Mouse (Mus musculus): ENCODE data around the gene Mrpl14. TPM values are rescaled to one million over a fixed set of nuclear protein-coding genes. Genes with fewer than 3 reads are reported as not detected.

Gene Mrpl14
- polyA plus RNA-seq, 1 experiment from 2014 or later: 169 TPM

DNA sequence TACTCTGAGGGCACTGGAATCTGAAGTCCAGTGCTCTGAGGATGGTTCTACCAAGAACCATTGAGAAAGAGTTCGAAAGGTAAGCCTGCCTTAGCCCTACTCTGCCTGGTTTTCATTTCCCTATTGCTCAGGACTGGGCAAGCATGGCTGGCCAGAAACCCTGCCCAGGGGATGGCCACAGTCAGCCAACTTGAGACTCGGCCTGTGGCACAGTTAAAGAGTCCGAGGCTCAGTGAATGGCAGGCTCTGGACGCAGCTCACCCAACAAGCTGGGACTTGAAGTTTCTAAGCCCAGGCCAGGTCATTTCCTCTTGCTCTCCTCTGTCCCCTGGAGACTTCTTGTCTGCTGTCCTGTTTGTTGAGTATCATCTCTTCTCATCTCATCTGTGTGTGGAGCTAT lies 44.6 kb downstream of the Mrpl14 start:
- Histone ChIP-seq H3K4me3 (no peak overlapping the region), H3K4me1 (peaks cover 33% of the 10 kb centered on the region), H3K27ac (no peak overlapping the region), H3K9me3 (no peaks in the 10 kb centered on the region), H3K4me2 (no peak overlapping the region), H3K36me3 (no peaks in the 10 kb centered on the region), H3K9ac (no peak overlapping the region), H3K27me3 (peaks cover 20% of the 10 kb centered on the region)
- WGBS: 83% methylated on average over 4 of the region's 4 CpGs
- ATAC-seq (ENCODE audit: borderline replicate concordance, extremely low read depth, low FRiP score, low TSS enrichment): no peak

GRCm38 (mm10) chr17:45731172-45731864 lies 45.2 kb downstream of the Mrpl14 start:
- Histone ChIP-seq H3K4me3 (no peak overlapping the region), H3K27ac (no peak overlapping the region), H3K9ac (no peak overlapping the region), H3K27me3 (peaks cover 20% of the 10 kb centered on the region), H3K9me3 (no peaks in the 10 kb centered on the region), H3K4me2 (no peak overlapping the region), H3K4me1 (peaks cover 33% of the 10 kb centered on the region), H3K36me3 (no peaks in the 10 kb centered on the region)
- no peak for ATAC-seq (ENCODE audit: borderline replicate concordance, extremely low read depth, low FRiP score, low TSS enrichment)
- WGBS: 18% methylated on average over 9 of the region's 9 CpGs

GRCm38 (mm10) chr17:45733038-45733734 lies 47.1 kb downstream of the Mrpl14 start:
- Histone ChIP-seq H3K27ac (0 out of 2 replicates have a peak overlapping the region, but pooled peaks have one; percentile 2), H3K4me3 (peak overlapping the region; percentile 37), H3K27me3 (peaks cover 20% of the 10 kb centered on the region), H3K4me1 (peaks cover 39% of the 10 kb centered on the region), H3K9me3 (no peaks in the 10 kb centered on the region), H3K4me2 (peak overlapping the region; percentile 84), H3K36me3 (no peaks in the 10 kb centered on the region), H3K9ac (0 out of 2 replicates have a peak overlapping the region, but pooled peaks have one; percentile 41)
- ATAC-seq (ENCODE audit: borderline replicate concordance, extremely low read depth, low FRiP score, low TSS enrichment): no peak
- 67% methylated on average over 19 of the region's 19 CpGs for whole genome bisulfite sequencing

- Histone ChIP-seq H3K27ac (peak within 1 kb of the TSS; percentile 2; the same call in 1 of the 2 replicates), H3K9me3 (no peaks in the 10 kb centered on the region), H3K9ac (peak within 1 kb of the TSS; percentile 41), H3K4me2 (peak within 1 kb of the TSS; percentile 84), H3K27me3 (peaks cover 20% of the 10 kb centered on the region), H3K4me1 (peaks cover 39% of the 10 kb centered on the region), H3K4me3 (peak within 1 kb of the TSS; percentile 37), H3K36me3 (no peaks in the 10 kb centered on the region)
- ATAC-seq (ENCODE audit: borderline replicate concordance, extremely low read depth, low FRiP score, low TSS enrichment): peak; percentile 4; the same call in 1 of the 2 replicates
- WGBS: 2% methylated on average over 41 of the region's 41 CpGs
These were observed 47.7 kb downstream of the Mrpl14 start, which contains the start of gene 1600014C23Rik for GRCm38 (mm10) chr17:45733735-45734301. Gene 1600014C23Rik (minus strand): TSS chr17:45733844.

GRCm38 (mm10) chr17:45734333-45734732 lies 48.2 kb downstream of the Mrpl14 start:
- WGBS: 21% methylated on average over 3 of the region's 3 CpGs
- no peaks in the 10 kb centered on the region for H3K9me3 ChIP-seq
- H3K9ac ChIP-seq: peak overlapping the region; percentile 41
- peak overlapping the region; percentile 84 for H3K4me2 ChIP-seq
- ATAC-seq (ENCODE audit: borderline replicate concordance, extremely low read depth, low FRiP score, low TSS enrichment): no peak
- no peaks in the 10 kb centered on the region for H3K36me3 ChIP-seq
- H3K4me3 ChIP-seq: peak overlapping the region; percentile 37; the same call in 1 of the 2 replicates
- H3K27ac ChIP-seq: 0 out of 2 replicates have a peak overlapping the region, but pooled peaks have one; percentile 2
- peaks cover 20% of the 10 kb centered on the region for H3K27me3 ChIP-seq
- H3K4me1 ChIP-seq: peaks cover 39% of the 10 kb centered on the region

DNA sequence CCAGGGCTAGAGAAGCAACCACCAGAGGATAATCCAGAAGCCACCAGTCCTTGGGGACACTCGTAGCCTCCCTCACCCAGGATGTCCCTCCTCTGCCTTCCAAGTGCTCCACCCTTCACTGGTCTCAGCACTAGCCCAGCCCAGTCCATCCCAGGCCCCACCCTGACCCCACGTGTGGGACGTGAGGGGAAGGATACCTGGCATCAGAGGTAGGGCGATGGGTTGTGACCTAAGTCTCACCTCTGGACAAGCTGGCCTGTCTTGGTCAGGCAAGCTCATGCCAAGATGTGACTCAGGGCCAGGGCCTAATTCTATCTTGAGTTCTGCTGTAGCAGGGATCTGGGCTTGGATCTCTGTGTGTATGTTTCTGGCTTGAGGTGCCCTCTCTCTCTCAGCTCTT lies 48.8 kb downstream of the Mrpl14 start:
- peaks cover 18% of the 10 kb centered on the region for H3K27me3 ChIP-seq
- no peak overlapping the region for H3K9ac ChIP-seq
- no peak overlapping the region for H3K4me2 ChIP-seq
- no peaks in the 10 kb centered on the region for H3K36me3 ChIP-seq
- peaks cover 39% of the 10 kb centered on the region for H3K4me1 ChIP-seq
- H3K9me3 ChIP-seq: no peaks in the 10 kb centered on the region
- WGBS: 74% methylated on average over 4 of the region's 4 CpGs
- no peak for ATAC-seq (ENCODE audit: borderline replicate concordance, extremely low read depth, low FRiP score, low TSS enrichment)
- peak overlapping the region; percentile 46 for H3K27ac ChIP-seq
- H3K4me3 ChIP-seq: no peak overlapping the region

DNA sequence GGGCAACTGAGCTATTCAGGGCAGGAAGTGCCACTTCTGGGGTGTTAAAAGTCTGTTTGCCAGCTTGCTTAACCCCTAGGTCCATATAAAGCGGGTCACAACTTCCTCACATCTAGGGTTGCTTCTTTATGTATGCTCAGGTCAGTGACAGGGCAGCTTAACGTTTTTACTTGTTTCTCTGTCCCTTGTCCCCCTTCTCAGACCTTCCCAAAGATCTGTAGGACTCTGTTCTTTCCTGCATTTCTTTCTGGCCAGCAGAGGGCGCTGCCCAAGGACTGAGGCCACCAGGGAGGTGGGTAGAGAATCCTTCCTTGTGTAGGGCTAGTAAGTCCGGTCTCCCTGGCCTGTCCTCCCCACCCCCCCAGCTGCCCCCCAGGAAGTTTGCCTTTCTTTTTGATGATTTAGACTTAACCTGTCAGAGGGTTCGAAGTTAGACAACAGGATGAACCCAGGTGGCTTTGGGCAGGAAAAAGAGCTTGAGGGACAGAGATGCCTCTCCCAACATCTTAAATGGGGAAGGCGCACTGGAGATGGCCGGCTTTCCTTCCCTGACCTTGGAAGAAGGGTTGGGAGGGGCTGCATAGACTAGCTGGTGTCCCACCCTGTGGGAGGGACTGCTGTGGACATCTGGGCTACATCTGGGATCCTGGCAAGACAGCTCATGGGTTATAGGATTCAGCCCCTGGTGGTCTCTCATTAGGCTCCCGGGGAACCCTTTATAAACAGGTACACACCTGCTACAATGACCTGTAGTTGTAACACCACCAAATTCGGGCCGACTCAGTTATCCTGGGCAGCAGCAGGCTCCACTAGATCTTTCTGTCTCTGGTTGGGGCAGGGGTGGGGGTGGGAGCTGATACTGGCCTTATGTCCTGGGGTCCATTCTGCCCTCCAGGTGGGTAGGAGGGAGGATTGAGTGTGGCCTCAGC lies 49.5 kb downstream of the Mrpl14 start:
- H3K4me3 ChIP-seq: peak overlapping the region; percentile 42
- peak; percentile 46; the same call in 1 of the 2 replicates for ATAC-seq (ENCODE audit: borderline replicate concordance, extremely low read depth, low FRiP score, low TSS enrichment)
- peak overlapping the region; percentile 39 for H3K9ac ChIP-seq
- peaks cover 15% of the 10 kb centered on the region for H3K27me3 ChIP-seq
- no peaks in the 10 kb centered on the region for H3K36me3 ChIP-seq
- peaks cover 39% of the 10 kb centered on the region for H3K4me1 ChIP-seq
- peak overlapping the region; percentile 81 for H3K4me2 ChIP-seq
- 6% methylated on average over 10 of the region's 10 CpGs for WGBS
- peak overlapping the region; percentile 92 for H3K27ac ChIP-seq
- no peaks in the 10 kb centered on the region for H3K9me3 ChIP-seq

DNA sequence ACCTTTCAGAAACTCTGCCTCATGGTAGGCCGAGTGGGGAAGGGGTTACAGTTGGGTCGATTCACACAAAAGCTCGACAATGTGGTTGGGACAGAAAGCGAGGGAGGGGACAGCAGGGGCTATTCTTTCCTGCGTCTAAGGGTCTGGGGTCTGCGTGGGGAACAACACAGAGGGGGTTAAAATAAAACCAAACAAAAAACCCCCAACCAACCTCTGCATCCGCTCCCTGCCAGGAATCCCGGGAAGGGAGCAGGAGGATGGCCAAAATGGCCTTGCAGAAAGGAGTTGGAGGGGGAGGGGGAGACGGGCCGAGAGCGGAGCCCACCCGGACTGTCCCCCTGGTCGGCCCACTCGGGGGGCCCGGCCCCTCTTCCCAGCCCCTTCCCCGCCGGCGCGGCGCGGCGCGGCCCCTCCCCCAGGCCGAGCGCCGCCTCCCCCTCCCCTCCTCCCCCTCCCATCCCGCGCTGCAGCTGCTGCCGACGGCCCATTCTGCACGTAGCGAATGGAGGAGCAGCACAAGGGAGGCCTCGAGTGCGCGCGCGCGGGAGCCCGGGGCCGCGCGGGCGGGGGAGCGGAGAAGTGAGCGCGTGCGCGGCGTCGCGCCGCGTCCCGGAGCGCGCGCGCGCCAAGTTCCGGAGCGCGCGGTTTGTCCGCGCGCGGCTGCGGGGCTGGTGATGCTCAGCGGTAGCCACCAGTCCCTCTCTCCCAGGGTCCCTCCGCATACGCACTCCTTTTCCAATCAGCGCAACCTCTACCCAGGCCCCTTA lies 50.4 kb downstream of the Mrpl14 start:
- Histone ChIP-seq H3K27me3 (peaks cover 15% of the 10 kb centered on the region), H3K9ac (peak overlapping the region; percentile 57), H3K9me3 (no peaks in the 10 kb centered on the region), H3K4me2 (peak overlapping the region; percentile 81), H3K36me3 (no peaks in the 10 kb centered on the region), H3K4me1 (peaks cover 39% of the 10 kb centered on the region), H3K4me3 (peak overlapping the region; percentile 42), H3K27ac (peak overlapping the region; percentile 92)
- ATAC-seq (ENCODE audit: borderline replicate concordance, extremely low read depth, low FRiP score, low TSS enrichment): peak; percentile 65
- WGBS: under 1% methylated on average over 50 of the region's 72 CpGs

GRCm38 (mm10) chr17:45737078-45737601 lies 51.0 kb downstream of the Mrpl14 start:
- Histone ChIP-seq H3K27ac (peak overlapping the region; percentile 92), H3K27me3 (peaks cover 15% of the 10 kb centered on the region), H3K36me3 (no peaks in the 10 kb centered on the region), H3K9ac (peak overlapping the region; percentile 57), H3K4me3 (peak overlapping the region; percentile 42), H3K4me2 (peak overlapping the region; percentile 81), H3K9me3 (no peaks in the 10 kb centered on the region), H3K4me1 (peaks cover 39% of the 10 kb centered on the region)
- peak; percentile 32 for ATAC-seq (ENCODE audit: borderline replicate concordance, extremely low read depth, low FRiP score, low TSS enrichment)
- WGBS: 15% methylated on average over 10 of the region's 10 CpGs

DNA sequence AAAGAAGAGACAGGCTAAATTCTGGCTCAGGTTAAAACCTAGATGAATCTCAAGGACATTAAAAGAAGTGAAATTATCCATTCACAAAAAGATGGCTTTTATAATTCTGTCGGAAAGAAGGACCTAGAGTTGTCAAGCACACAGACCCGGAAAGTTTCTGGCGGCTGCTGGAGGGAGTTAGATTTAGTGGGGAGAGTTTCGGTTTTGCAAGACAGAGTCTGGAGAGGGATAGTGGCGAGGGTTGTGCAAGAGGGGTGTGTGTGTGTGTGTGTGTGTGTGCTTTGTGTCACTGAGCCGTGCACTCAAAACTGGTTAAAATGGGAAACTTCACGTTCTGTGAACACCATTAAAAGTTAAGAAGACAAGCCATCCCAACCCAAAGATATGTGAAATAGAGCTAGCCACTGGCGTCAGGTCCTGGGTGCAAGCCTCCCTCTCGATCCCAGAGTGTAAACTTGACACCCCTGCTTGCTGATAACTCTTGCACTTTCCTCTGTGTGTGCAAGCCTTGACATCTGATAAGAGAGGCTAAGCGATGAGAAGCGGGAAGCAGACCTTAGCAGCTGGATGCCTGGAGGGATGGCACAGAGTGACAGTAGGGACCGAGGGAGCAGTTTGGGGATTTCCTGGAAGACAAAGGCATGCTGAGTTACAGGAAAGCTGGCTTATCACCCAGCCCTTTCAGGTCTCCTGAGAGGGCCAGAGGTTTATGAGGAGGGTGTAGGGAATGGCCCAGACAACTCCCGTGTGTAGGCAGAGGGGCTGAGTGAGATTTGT lies 56.4 kb downstream of the Mrpl14 start:
- Histone ChIP-seq H3K9ac (no peak overlapping the region), H3K27me3 (no peaks in the 10 kb centered on the region), H3K4me1 (peaks cover 7% of the 10 kb centered on the region), H3K4me2 (no peak overlapping the region), H3K36me3 (no peaks in the 10 kb centered on the region), H3K4me3 (no peak overlapping the region), H3K27ac (no peak overlapping the region), H3K9me3 (no peaks in the 10 kb centered on the region)
- 28% methylated on average over 13 of the region's 13 CpGs for WGBS
- ATAC-seq (ENCODE audit: borderline replicate concordance, extremely low read depth, low FRiP score, low TSS enrichment): no peak
